ENCODE assay signal across 1 mouse cellular context in the genomic region with DNA sequence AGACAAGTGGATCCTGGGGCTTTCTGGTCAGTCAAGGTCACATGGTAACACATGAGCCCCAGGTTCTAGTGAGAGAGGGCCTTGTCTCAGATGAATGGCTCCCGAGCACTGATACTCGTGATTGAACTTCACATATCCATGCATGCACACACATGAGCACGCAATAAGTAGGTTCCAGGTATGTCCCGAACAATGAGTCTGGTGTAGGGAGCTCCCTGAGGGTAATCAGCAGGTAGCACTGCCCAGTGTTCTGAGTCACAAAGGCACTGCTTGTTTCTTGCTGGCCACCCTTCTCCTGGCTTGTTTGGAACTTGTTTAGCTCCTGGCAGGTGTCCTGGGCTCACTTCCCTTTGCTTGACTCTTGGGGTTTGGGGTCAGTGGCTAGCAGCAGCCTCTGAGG.
TF ChIP-seq lines count a peak whose summit lies in the region.

No protein-coding gene starts in this region.

TF ChIP-seq in CH12.LX, 34 proteins besides CTCF, POLR2A, EP300 and RAD21:
- peak; percentile 25; the same call in 1 of the 2 replicates for TF ChIP-seq POLR2AphosphoS2 (IDR thresholded peaks at IDR 0.05; ENCODE audit: low read depth, low read length)
- peak; percentile 62; the same call in 1 of the 2 replicates for TF ChIP-seq TCF12 (IDR thresholded peaks at IDR 0.05; ENCODE audit: low read depth, low read length)
- no peak for TF ChIP-seq E2F4 (IDR thresholded peaks at IDR 0.05; ENCODE audit: insufficient replicate concordance, low read depth, low read length)
- TF ChIP-seq JUND (conservative IDR thresholded peaks at IDR 0.05; ENCODE audit: low read depth, low read length), result no peak
- TF ChIP-seq MXI1 (IDR thresholded peaks at IDR 0.05; ENCODE audit: low read depth, low read length), result 0 out of 2 replicates have a peak, but pooled peaks have one; percentile 37
- TF ChIP-seq IRF4 (IDR thresholded peaks at IDR 0.05; ENCODE audit: low read depth, low read length), result 0 out of 2 replicates have a peak, but pooled peaks have one; percentile 31
